Mouse (Mus musculus): ENCODE results near the gene Emilin3. TPM values are rescaled to one million over a fixed set of nuclear protein-coding genes. Genes with fewer than 3 reads are reported as not detected.

The Emilin3 gene
- polyA plus RNA-seq, 1 experiment from 2014 or later = 4.5 TPM

Other genes with a start within 250 kb of the Emilin3 start
- 57.4 and 68.9 TPM in 2 replicates for gene Plcg1, start 181.0 kb downstream of the Emilin3 start, polyA plus RNA-seq (2016; fragmentation: Nextera tagmentation; extraction: Ambion mirVana)
- 5.9 and 8.9 TPM in 2 replicates for gene Zhx3, start 39.3 kb downstream of the Emilin3 start, polyA plus RNA-seq (2016; fragmentation: Nextera tagmentation; extraction: Ambion mirVana)
- 0.25 and 0.29 TPM in 2 replicates for gene Lpin3, start 31.7 kb downstream of the Emilin3 start, polyA plus RNA-seq (2016; fragmentation: Nextera tagmentation; extraction: Ambion mirVana)
- gene Chd6, start 196.7 kb upstream of the Emilin3 start, polyA plus RNA-seq (2016; fragmentation: Nextera tagmentation; extraction: Ambion mirVana) = 22.8 and 29.0 TPM in 2 replicates

All from midbrain, embryonic 10.5 days (tissue).